Mouse (Mus musculus): ENCODE results near the gene Golga5.

DNA sequence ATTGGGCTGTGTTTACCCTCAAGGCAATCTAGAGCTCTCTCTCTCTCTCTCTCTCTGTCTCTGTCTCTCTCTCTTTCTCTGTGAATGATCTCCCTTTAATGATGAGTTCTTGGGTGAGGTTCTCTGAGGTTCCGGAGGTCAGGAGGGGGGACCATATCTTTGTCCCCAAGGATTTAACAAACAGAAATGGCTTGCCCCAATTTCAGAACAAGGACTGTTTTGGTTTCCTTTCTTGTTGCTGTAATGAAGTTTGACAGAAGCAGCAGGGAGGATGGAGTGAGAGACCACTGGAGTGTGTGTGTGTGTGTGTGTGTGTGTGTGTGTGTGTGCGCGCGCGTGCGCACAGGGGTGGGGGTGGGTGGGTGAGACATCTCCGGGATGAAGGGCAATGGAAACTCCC is 72.2 kb downstream of the Golga5 start:
- no peak for TF ChIP-seq CTCF (IDR thresholded peaks at IDR 0.05; ENCODE audit: low read depth)
- no peak for TF ChIP-seq EP300 (optimal IDR thresholded peaks at IDR 0.05)

All from stomach, postnatal 0 days (tissue).